Mouse (Mus musculus) liver, embryonic 12.5 days (tissue): ENCODE results near the gene Tmf1. TPM values are rescaled to one million over a fixed set of nuclear protein-coding genes. Genes with fewer than 3 reads are reported as not detected.
A peak's percentile ranks its signal among the peaks of the same experiment; 100 is the strongest.

Source experiments
- ATAC-seq: fragments of 200-750 bp; cut with Nextera tagmentation; 2 replicates; pipeline ENCODE4 v1.8.0; 2017; ENCODE audit warnings: moderate number of reproducible peaks, mild to moderate bottlenecking, moderate library complexity
- H3K27ac ChIP-seq: fragments of 300-500 bp; sonication (generic); 2 replicates; pipeline ENCODE4 v1.5.1; 2016; ENCODE audit warnings: mild to moderate bottlenecking
- H3K27me3 ChIP-seq: fragments of 300-500 bp; sonication (generic); replicated peaks from 2 replicates; pipeline ENCODE4 v1.6.1; 2016; ENCODE audit warnings: mild to moderate bottlenecking, moderate library complexity
- H3K36me3 ChIP-seq: fragments of 300-500 bp; sonication (generic); 2 replicates; pipeline ENCODE4 v1.6.1; 2016; ENCODE audit warnings: mild to moderate bottlenecking, moderate library complexity
- H3K4me1 ChIP-seq: fragments of 300-500 bp; sonication (generic); 2 replicates; pipeline ENCODE4 v1.6.1; 2016
- H3K4me2 ChIP-seq: fragments of 300-500 bp; sonication (generic); 2 replicates; pipeline ENCODE4 v1.6.1; 2016; ENCODE audit warnings: mild to moderate bottlenecking, moderate library complexity
- H3K4me3 ChIP-seq: fragments of 300-500 bp; sonication (generic); 2 replicates; pipeline ENCODE4 v1.5.1; 2016; ENCODE audit warnings: mild to moderate bottlenecking, moderate library complexity
- H3K9ac ChIP-seq: fragments of 300-500 bp; sonication (generic); 2 replicates; pipeline ENCODE4 v1.6.1; 2016; ENCODE audit warnings: mild to moderate bottlenecking, moderate library complexity
- H3K9me3 ChIP-seq: fragments of 300-500 bp; sonication (generic); replicated peaks from 2 replicates; pipeline ENCODE4 v1.6.1; 2016; ENCODE audit warnings: mild to moderate bottlenecking, moderate library complexity
- WGBS: fragments of 180-500 bp; shearing (Covaris S2); methylation state at CpG from one replicate; pipeline ENCODE4 v1.1.7; 2016; ENCODE audit not compliant: insufficient replicate concordance; 5-methylcytosine and 5-hydroxymethylcytosine counted together
- polyA plus RNA-seq: library from polyadenylated mRNA; unstranded; fragments of >200 nt; fragmentation: Nextera tagmentation; extraction: Ambion mirVana; gene quantifications from 2 replicates; pipeline ENCODE4 v1.2.1, GENCODE M21; 2016

The Tmf1 gene
- 19.6 and 19.9 TPM in 2 replicates for polyA plus RNA-seq

- WGBS: 2% methylated on average over 80 of the region's 80 CpGs
Measured at GRCm38 (mm10) chr6:97178491-97179366, at the start of gene Tmf1. Gene Tmf1 (minus strand): TSS chr6:97179122.

GRCm38 (mm10) chr6:97227067-97227847, 48.3 kb upstream of the Tmf1 start:
- Histone ChIP-seq H3K36me3 (peaks cover 60% of the 10 kb centered on the region), H3K4me3 (no peak overlapping the region), H3K27ac (no peak overlapping the region), H3K4me2 (no peak overlapping the region), H3K9me3 (no peaks in the 10 kb centered on the region), H3K4me1 (peaks cover 31% of the 10 kb centered on the region), H3K27me3 (no peaks in the 10 kb centered on the region), H3K9ac (no peak overlapping the region)
- 82% methylated on average over 9 of the region's 9 CpGs for WGBS
- no peak for ATAC-seq

More at GRCm38 (mm10) chr6:97178491-97179366, at the start of gene Tmf1:
- no peaks in the 10 kb centered on the region for H3K9me3 ChIP-seq
- peak; percentile 97 for ATAC-seq
- peak within 1 kb of the TSS; percentile 93 for H3K27ac ChIP-seq
- H3K4me1 ChIP-seq: peaks cover 48% of the 10 kb centered on the region
- peak within 1 kb of the TSS; percentile 88 for H3K4me3 ChIP-seq
- H3K4me2 ChIP-seq: peak within 1 kb of the TSS; percentile 79
- H3K9ac ChIP-seq: peak within 1 kb of the TSS; percentile 97
- no peaks in the 10 kb centered on the region for H3K27me3 ChIP-seq
- H3K36me3 ChIP-seq: peaks cover 34% of the 10 kb centered on the region

- Histone ChIP-seq H3K4me2 (no peak overlapping the region), H3K36me3 (peaks cover 50% of the 10 kb centered on the region), H3K4me1 (peaks cover 42% of the 10 kb centered on the region), H3K27ac (no peak overlapping the region), H3K9ac (no peak overlapping the region), H3K9me3 (no peaks in the 10 kb centered on the region), H3K27me3 (no peaks in the 10 kb centered on the region), H3K4me3 (no peak overlapping the region)
- 43% methylated on average over 1 of the region's 1 CpGs for WGBS
- ATAC-seq: peak; percentile 25; the same call in 1 of the 2 replicates
Measured at GRCm38 (mm10) chr6:97226083-97226491, 47.2 kb upstream of the Tmf1 start.

- Histone ChIP-seq H3K4me2 (no peak overlapping the region), H3K27me3 (no peaks in the 10 kb centered on the region), H3K9ac (no peak overlapping the region), H3K4me1 (peaks cover 53% of the 10 kb centered on the region), H3K36me3 (peaks cover 35% of the 10 kb centered on the region), H3K27ac (no peak overlapping the region), H3K9me3 (no peaks in the 10 kb centered on the region), H3K4me3 (no peak overlapping the region)
- 91% methylated on average over 8 of the region's 8 CpGs for WGBS
- no peak for ATAC-seq
Measured at GRCm38 (mm10) chr6:97224505-97224904, 45.6 kb upstream of the Tmf1 start.

- Histone ChIP-seq H3K9ac (no peak overlapping the region), H3K27ac (peak overlapping the region; percentile 32; the same call in 1 of the 2 replicates), H3K27me3 (no peaks in the 10 kb centered on the region), H3K36me3 (peaks cover 29% of the 10 kb centered on the region), H3K4me1 (peaks cover 59% of the 10 kb centered on the region), H3K4me2 (no peak overlapping the region), H3K4me3 (no peak overlapping the region), H3K9me3 (no peaks in the 10 kb centered on the region)
- no peak for ATAC-seq
- whole genome bisulfite sequencing: 70% methylated on average over 4 of the region's 4 CpGs
Measured at GRCm38 (mm10) chr6:97223566-97223965, 44.6 kb upstream of the Tmf1 start.

- ATAC-seq: peak; percentile 67
- Histone ChIP-seq H3K4me2 (peak overlapping the region; percentile 44), H3K9me3 (no peaks in the 10 kb centered on the region), H3K27ac (peak overlapping the region; percentile 27; the same call in 1 of the 2 replicates), H3K4me3 (no peak overlapping the region), H3K27me3 (no peaks in the 10 kb centered on the region), H3K36me3 (peaks cover 26% of the 10 kb centered on the region), H3K9ac (no peak overlapping the region), H3K4me1 (peaks cover 59% of the 10 kb centered on the region)
- 23% methylated on average over 5 of the region's 5 CpGs for WGBS
Measured at GRCm38 (mm10) chr6:97222931-97223467, 44.1 kb upstream of the Tmf1 start.

GRCm38 (mm10) chr6:97222321-97222720, 43.4 kb upstream of the Tmf1 start:
- no peak overlapping the region for H3K9ac ChIP-seq
- H3K4me2 ChIP-seq: peak overlapping the region; percentile 44
- H3K4me1 ChIP-seq: peaks cover 59% of the 10 kb centered on the region
- H3K27ac ChIP-seq: peak overlapping the region; percentile 27; the same call in 1 of the 2 replicates
- WGBS: 41% methylated on average over 6 of the region's 6 CpGs
- no peaks in the 10 kb centered on the region for H3K27me3 ChIP-seq
- H3K4me3 ChIP-seq: no peak overlapping the region
- peak; percentile 75 for ATAC-seq
- no peaks in the 10 kb centered on the region for H3K9me3 ChIP-seq
- H3K36me3 ChIP-seq: peaks cover 19% of the 10 kb centered on the region

- Histone ChIP-seq H3K9me3 (no peaks in the 10 kb centered on the region), H3K9ac (no peak overlapping the region), H3K4me3 (no peak overlapping the region), H3K36me3 (peaks cover 14% of the 10 kb centered on the region), H3K27me3 (no peaks in the 10 kb centered on the region), H3K4me2 (peak overlapping the region; percentile 44; the same call in 1 of the 2 replicates), H3K27ac (no peak overlapping the region; the same call in 1 of the 2 replicates), H3K4me1 (peaks cover 57% of the 10 kb centered on the region)
- WGBS: 47% methylated on average over 15 of the region's 15 CpGs
- no peak for ATAC-seq
Measured at GRCm38 (mm10) chr6:97221205-97222025, 42.5 kb upstream of the Tmf1 start.

GRCm38 (mm10) chr6:97220672-97221071, 41.8 kb upstream of the Tmf1 start:
- ATAC-seq: no peak
- Histone ChIP-seq H3K4me1 (peaks cover 56% of the 10 kb centered on the region), H3K27ac (no peak overlapping the region), H3K9me3 (no peaks in the 10 kb centered on the region), H3K27me3 (no peaks in the 10 kb centered on the region), H3K9ac (no peak overlapping the region), H3K4me2 (no peak overlapping the region), H3K36me3 (peaks cover 6% of the 10 kb centered on the region), H3K4me3 (no peak overlapping the region)
- 55% methylated on average over 5 of the region's 5 CpGs for WGBS

GRCm38 (mm10) chr6:97216154-97216821, 37.4 kb upstream of the Tmf1 start:
- H3K4me2 ChIP-seq: no peak overlapping the region
- H3K27me3 ChIP-seq: no peaks in the 10 kb centered on the region
- no peak overlapping the region for H3K27ac ChIP-seq
- H3K36me3 ChIP-seq: peaks cover 14% of the 10 kb centered on the region
- H3K9ac ChIP-seq: no peak overlapping the region
- peaks cover 58% of the 10 kb centered on the region for H3K4me1 ChIP-seq
- no peaks in the 10 kb centered on the region for H3K9me3 ChIP-seq
- no peak overlapping the region for H3K4me3 ChIP-seq
- no peak for ATAC-seq
- 76% methylated on average over 4 of the region's 4 CpGs for WGBS
